Mouse (Mus musculus) ovary, adult 2 months (tissue): ENCODE results near the gene C1qb. TPM values are rescaled to one million over a fixed set of nuclear protein-coding genes. Genes with fewer than 3 reads are reported as not detected.

ENCODE experiments used
- polyA plus RNA-seq: library from polyadenylated mRNA; depleted of rRNA; stranded (reverse); fragments of >200 nt; gene quantifications from 2 replicates; pipeline ENCODE4 v1.2.3, GENCODE M21; 2012; rRNA removed

The C1qb gene
- polyA plus RNA-seq: 128 and 171 TPM in 2 replicates

GRCm38 (mm10) chr4:136886101-136886500, at the start of gene C1qb:
Gene C1qb (minus strand): TSS chr4:136886187.

DNA sequence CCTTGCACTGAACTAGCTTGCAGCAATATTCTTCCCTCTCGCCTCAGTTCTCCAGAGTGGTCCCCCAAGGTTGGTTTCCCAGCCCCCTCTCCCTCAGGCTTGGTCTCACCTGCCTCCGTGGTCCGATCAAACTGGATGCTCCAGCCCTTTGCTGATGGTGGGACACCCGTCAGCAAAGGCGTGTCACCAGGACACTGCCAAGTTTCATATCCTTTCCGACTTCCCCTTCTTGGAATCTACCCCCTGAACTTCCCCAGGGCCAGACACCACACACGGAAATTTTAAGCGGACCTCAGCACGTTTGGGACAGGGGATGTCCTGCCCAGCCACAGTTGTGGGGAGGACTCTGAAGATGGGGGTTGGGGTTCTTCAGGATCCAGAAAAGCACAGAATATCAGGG, 12.7 kb upstream of the C1qb start, which contains the start of gene C1qa:
TSS of gene C1qa (minus strand) at position 167 of the 400 bp plus-strand sequence.

GRCm38 (mm10) chr4:136892811-136893210, 6.8 kb upstream of the C1qb start, which contains the start of gene C1qc:
Gene C1qc (minus strand): TSS chr4:136893065.

GRCm38 (mm10) chr4:136835621-136836386, 50.2 kb downstream of the C1qb start, which contains the start of gene Ephb2:
Gene Ephb2 (minus strand): TSS chr4:136835988.

Other genes with a start within 250 kb of the C1qb start
- gene Ephb2, start 50.2 kb downstream of the C1qb start, polyA plus RNA-seq: 64.1 and 74.2 TPM in 2 replicates
- 185 and 205 TPM in 2 replicates for gene C1qc, start 6.9 kb upstream of the C1qb start, polyA plus RNA-seq
- 84.2 and 92.3 TPM in 2 replicates for gene C1qa, start 12.6 kb upstream of the C1qb start, polyA plus RNA-seq
- gene Epha8, start 70.6 kb upstream of the C1qb start, polyA plus RNA-seq: 2.0 and 4.5 TPM in 2 replicates
- 20.4 and 21.2 TPM in 2 replicates for gene Zbtb40, start 162.6 kb upstream of the C1qb start, polyA plus RNA-seq